Mouse (Mus musculus) CD4-positive, CD25-positive, alpha-beta regulatory T cell, adult 4 months (primary cell): ENCODE data around the gene Atp6v0a4. TPM values are rescaled to one million over a fixed set of nuclear protein-coding genes. Genes with fewer than 3 reads are reported as not detected.

Experiments
- ATAC-seq: one replicate; pipeline ENCODE4 v1.8.0; 2017
- polyA plus RNA-seq, 2 experiments: library from polyadenylated mRNA; unstranded; fragments of 100-300 nt; shearing (Covaris generic); gene quantifications; one replicate each; pipeline ENCODE4 v1.2.1; 2017

Atp6v0a4 gene
- polyA plus RNA-seq, 2 experiments from 2014 or later, result not detected

DNA sequence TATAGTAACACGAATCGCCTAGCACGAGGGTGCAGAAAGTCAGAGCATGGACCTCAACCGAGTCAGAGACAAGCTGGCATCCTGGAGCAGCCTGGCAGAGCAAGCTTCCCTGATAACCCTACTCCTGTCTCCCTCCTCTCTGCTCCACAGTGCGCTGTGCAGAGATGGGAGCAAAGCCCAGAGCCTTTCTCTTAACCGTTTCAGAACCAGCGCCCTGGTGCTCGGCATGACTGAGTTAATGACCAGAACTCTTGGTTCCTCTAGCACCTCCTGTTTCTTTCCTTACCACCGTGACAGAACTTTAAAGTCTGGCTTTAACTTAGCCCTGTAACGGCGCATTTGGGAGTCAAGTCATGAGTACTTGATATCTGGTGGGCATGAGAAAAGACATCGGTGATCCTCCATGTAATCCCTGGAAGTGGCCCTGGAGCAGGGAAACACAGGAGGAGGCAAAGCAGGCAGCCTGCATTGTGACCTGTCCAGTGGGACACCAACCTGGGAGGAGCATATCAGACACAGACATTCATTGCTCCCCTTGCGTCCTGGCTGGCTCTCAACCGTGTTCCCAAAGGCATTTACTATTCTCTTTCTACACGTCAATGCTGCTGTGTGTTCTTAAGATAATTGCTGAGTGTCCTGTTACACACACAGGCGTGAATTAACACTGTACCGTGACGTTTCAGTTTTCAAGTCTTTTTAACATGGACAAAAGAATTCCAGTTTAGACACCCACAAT lies 747 bp downstream of the Atp6v0a4 start:
- no peak for ATAC-seq

GRCm38 (mm10) chr6:38122791-38123190 lies 1.6 kb downstream of the Atp6v0a4 start:
- ATAC-seq, result no peak

- no peak for ATAC-seq
Observed at GRCm38 (mm10) chr6:38121843-38122242, 2.5 kb downstream of the Atp6v0a4 start.

DNA sequence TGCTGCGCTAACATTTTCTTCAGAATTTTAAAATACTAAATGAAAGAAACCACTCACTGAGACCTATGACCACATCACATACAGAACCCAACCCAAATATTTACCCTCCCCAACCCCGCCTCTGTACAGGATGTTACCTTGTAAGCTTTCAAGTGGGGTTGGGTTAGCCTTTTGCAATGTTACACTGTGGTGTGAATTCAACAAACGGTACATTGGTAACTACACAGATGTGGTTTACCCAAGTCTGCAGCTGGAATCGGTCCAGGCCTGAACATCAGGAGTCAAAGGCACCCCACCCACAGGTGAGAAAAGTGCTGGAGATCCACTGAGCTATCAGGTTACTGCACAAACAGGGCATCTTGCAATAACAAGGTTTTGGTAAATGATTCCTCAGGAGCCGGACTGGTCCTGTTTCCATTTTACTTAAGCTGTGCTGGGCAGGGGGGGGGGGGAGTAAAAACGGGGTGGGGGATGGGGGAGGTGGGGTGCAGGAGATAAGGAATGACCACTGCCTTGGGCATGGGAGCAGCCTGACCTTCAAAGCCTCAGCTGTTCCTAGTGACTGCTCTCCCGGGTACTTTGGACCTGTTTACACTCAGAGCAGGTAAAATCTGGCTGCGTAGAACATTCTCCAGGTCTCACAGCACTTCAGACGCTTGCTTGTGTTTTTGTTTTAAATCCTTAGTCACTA lies 3.6 kb downstream of the Atp6v0a4 start:
- peak; percentile 51 for ATAC-seq

GRCm38 (mm10) chr6:38118341-38118740 lies 6.0 kb downstream of the Atp6v0a4 start:
- no peak for ATAC-seq

DNA sequence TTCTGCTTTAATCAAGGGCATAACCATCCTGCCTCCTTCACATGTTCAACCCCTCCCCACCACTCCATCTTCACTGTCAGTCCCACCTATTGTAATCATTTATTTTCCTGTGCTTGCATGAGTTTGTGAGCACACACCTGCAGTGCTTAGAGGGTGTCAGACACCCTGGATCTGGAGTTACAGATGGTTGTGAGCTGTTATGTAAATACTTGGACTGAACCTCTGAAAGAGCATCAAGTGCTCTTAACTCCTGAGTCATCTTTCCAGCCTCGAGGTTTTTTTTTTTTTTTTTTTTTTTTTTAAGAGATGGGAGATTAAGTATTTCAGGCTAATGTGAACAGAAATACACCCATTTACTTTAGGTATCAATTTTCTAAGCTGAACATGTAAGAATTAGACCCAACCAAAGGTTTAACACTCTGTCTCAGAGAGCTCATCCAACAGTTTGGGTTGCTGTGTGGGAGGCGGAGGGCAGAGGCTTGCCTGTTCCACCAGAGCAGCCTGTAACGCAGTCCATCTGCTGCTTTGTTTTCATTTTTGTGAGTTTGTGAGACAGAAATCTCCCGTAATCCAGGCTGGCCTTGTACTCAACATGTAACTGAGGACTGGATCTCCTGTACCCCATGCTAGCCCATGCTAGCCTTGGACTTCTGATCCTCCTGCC lies 8.1 kb downstream of the Atp6v0a4 start:
- no peak for ATAC-seq

DNA sequence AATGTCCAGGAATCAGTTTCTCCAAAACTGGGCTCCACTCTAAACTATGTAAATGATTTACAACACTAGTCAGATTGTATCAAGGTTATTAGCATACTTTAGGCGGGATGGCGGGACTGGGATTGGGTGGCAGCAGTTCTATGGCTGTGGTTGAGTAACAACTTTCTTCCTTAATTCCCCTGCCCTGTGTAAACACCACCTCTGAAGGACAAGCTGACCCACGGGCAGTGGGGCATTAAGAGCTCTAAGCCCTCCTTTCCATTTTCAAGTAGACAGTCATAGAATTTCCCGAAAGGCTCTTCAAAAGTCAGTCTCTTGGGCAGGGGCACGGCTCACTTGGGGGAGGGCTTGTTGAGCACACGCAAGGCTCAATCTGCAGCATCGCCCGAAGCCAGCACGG lies 13.5 kb downstream of the Atp6v0a4 start:
- no peak for ATAC-seq

- ATAC-seq, result no peak
Observed at GRCm38 (mm10) chr6:38109871-38110270, 14.5 kb downstream of the Atp6v0a4 start.

GRCm38 (mm10) chr6:38109160-38109795 lies 15.1 kb downstream of the Atp6v0a4 start, which contains the start of gene Tmem213:
TSS of gene Tmem213 (plus strand) at chr6:38109255.
- ATAC-seq, result no peak

GRCm38 (mm10) chr6:38108449-38108848 lies 15.9 kb downstream of the Atp6v0a4 start:
- no peak for ATAC-seq

DNA sequence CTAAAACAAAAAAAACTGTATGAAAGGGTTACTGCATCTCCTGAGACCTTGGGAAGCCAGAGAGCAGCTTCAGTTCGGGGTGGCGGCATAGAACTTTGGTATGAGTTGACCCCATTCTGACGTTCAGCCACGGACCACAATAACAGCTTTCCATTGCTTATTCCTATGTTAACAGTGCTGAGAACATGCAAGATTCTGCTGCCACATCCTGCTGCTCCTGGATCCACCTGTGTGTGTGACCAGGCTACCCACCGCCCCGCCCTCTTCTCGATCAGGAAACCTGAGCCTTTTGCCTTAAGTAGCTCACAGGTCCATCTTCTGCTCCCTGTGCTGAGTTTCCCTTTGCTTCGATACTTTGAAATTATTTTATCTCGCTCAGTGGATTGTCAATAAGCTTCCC lies 18.5 kb downstream of the Atp6v0a4 start:
- no peak for ATAC-seq

DNA sequence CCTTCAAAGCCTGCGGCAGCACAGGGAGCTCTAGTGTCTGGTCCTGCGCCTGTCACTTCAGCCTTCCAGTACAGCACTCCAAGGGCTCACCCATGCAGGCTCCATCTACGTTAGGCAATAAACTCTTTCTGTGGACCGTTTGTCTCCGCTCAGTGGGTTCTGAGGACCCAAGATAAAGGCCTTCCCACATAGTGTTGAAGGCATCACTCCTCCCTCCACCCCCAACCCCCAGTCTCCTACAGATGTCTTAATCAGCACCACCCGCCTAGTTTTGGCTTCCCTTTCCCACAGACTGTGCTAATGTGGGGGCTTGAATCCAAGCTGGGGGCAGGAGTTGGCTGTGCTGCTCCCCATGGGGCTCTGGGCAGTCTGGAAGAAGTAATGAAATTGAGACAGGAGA lies 20.6 kb downstream of the Atp6v0a4 start:
- no peak for ATAC-seq

GRCm38 (mm10) chr6:38102216-38102795 lies 22.1 kb downstream of the Atp6v0a4 start:
- no peak for ATAC-seq

- no peak for ATAC-seq
Observed at GRCm38 (mm10) chr6:38096961-38097370, 27.4 kb downstream of the Atp6v0a4 start.

- ATAC-seq, result no peak
Observed at GRCm38 (mm10) chr6:38094701-38095100, 29.7 kb downstream of the Atp6v0a4 start.

GRCm38 (mm10) chr6:38092539-38092938 lies 31.8 kb downstream of the Atp6v0a4 start:
- ATAC-seq, result no peak

DNA sequence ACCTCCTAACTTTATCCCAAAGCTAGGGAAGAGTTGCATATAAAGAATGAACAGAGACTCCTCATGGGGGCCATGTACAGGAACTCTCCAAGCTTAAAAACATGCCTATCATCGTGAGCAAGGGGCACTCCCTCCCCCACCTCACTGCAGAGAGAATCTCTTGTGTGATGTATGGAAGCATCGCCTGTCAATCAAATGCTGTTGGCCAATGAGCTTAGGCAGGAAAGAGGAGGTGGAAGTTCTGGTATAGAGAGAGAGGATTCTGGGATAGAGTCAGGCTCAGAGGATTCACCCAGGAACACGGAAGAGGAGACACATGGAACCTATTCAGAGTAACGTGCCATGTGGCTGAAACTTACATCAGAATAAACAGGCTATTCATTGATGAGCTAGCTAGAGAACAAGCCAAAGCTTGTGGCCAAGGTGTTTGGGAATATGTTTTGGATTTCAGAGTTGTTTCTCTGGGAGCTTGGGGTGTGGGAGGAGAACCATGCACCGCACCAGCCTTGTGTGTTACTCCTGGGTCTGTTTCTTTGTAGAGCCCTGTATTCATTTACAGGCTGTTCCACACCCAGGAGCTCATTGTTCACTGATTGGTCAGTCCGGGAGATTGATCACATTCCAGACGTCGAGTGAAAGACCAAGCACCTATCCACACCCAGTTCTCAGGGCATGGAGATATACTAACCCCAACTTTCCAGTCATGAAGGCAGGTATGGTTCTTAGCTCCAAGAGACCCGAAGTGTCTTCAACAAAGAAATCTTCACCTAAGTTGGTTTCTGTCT lies 37.0 kb downstream of the Atp6v0a4 start:
- no peak for ATAC-seq

- no peak for ATAC-seq
Observed at GRCm38 (mm10) chr6:38083204-38083603, 41.2 kb downstream of the Atp6v0a4 start.

DNA sequence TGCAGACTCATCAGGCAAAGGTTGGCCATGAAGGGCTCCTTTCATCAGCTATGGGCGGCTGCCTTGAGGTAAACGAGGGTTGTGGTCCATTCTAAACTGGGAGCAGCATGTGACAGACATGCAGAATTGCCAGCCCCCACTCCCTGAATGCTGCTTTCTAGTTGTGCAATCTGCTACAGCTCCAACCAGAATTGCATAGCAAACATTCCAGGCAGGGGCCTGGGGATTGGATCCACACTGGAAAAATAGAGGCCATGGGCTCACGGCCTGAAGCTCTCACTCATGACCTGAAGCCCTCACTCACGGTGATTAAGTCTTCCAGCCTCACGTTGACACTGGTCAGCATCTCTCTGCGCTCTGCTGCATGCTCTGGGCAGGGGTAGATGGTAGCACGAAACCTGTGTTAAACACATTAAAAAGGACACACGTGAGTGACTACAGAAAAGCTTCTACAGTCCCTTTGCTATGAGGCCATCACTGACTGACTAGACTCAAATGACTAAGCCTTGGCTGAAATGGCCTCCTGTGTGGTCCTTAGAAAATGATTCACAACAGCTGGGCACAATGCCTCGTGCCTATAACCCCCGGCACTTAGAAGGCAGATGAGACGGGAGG lies 42.6 kb downstream of the Atp6v0a4 start:
- ATAC-seq, result no peak

DNA sequence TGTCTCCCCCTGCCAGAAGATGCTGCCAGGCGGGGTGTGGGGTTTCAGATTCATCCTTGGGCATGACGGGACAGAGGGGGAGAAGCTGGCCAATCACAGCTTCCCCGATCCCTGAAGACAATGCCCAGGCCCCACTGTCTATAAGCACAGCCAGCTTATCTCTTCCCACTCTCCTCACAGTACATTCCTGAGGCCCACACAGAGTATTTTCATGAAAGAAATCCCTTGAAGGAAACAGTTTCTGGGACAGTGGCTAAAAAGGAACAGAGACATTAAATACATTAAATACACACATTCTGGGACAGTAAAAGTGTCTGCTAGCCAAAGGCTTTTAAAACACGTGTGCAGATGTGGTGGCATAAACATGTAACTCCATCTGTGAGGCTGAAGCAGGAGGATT lies 44.0 kb downstream of the Atp6v0a4 start:
- ATAC-seq, result no peak

GRCm38 (mm10) chr6:38073592-38073991 lies 50.8 kb downstream of the Atp6v0a4 start:
- ATAC-seq, result no peak
